Mouse (Mus musculus) testis, adult 2 months (tissue): ENCODE data around the gene H2-M10.2.

Source experiments
- CTCF ChIP-seq: fragments of 200-500 bp; IDR thresholded peaks from 2 replicates; pipeline ENCODE4 v1.5.1; 2012; ENCODE audit warnings: low read depth, mild to moderate bottlenecking, inconsistent platforms, low read length, moderate library complexity; ENCODE audit not compliant: control insufficient read depth, insufficient read depth, insufficient replicate concordance
- POLR2A ChIP-seq: fragments of 200-500 bp; IDR thresholded peaks from 2 replicates; pipeline ENCODE4 v1.6.1; 2012; ENCODE audit warnings: low read depth, mild to moderate bottlenecking, inconsistent platforms, low read length, moderate library complexity; ENCODE audit not compliant: control insufficient read depth

GRCm38 (mm10) chr17:36237321-36237921 is 48.9 kb downstream of the H2-M10.2 start:
- TF ChIP-seq POLR2A (no peak), CTCF (no peak)
